8 mouse cellular contexts compared by ENCODE assay signal in genomic region chr8:83652030-83652743, GRCm38 (mm10). TPM values are rescaled to one million over a fixed set of nuclear protein-coding genes. Genes with fewer than 3 reads are reported as not detected.
DNase-seq lines count a peak whose midpoint lies in the region; ATAC-seq lines count a peak whose summit lies in the region.

Gene Gipc1 (plus strand): TSS chr8:83652677.

- DNase-seq in CD4-positive, CD25-positive, alpha-beta regulatory T cell, adult 2 months (ENCODE audit: low read depth, low spot score): peak; percentile 98
- DNase-seq in fat pad, adult 2 months (ENCODE audit: extremely low read depth, low read depth, low spot score): peak; percentile 66
- DNase-seq in kidney, postnatal 10 days: peak; percentile 97
- peak; percentile 90 to 95 for DNase-seq in natural killer cell, adult 2 months (ENCODE audit: low spot score in 2 of 2)

- peak within 1 kb of the TSS; percentile 88 for H3K9ac ChIP-seq in heart, embryonic 13.5 days
- H3K9ac ChIP-seq in liver, embryonic 12.5 days: peak within 1 kb of the TSS; percentile 88
- peak within 1 kb of the TSS; percentile 75 for H3K9ac ChIP-seq in stomach, embryonic 15.5 days

- H3K4me1 ChIP-seq in brown adipose tissue, adult 24 weeks (ENCODE audit: control insufficient read depth, insufficient read depth, insufficient read length, low read length): peaks cover 5% of the 10 kb centered on the region
- H3K4me1 ChIP-seq in heart, embryonic 13.5 days: peaks cover 28% of the 10 kb centered on the region
- H3K4me1 ChIP-seq in liver, embryonic 12.5 days: peaks cover 49% of the 10 kb centered on the region
- peaks cover 19% of the 10 kb centered on the region for H3K4me1 ChIP-seq in stomach, embryonic 15.5 days

- 4% methylated on average over 48 of the region's 50 CpGs for whole genome bisulfite sequencing in heart, embryonic 13.5 days
- 4% methylated on average over 50 of the region's 50 CpGs for WGBS in liver, embryonic 12.5 days (ENCODE audit: insufficient replicate concordance)
- 5% methylated on average over 50 of the region's 50 CpGs for WGBS in stomach, embryonic 15.5 days

- H3K27ac ChIP-seq in brown adipose tissue, adult 24 weeks (replicated peaks; ENCODE audit: low read depth, low read length): 0 out of 2 replicates have a peak within 1 kb of the TSS, but pooled peaks have one; percentile 6
- H3K27ac ChIP-seq in heart, embryonic 13.5 days (replicated peaks): peak within 1 kb of the TSS; percentile 76
- peak within 1 kb of the TSS; percentile 87 for H3K27ac ChIP-seq in liver, embryonic 12.5 days
- H3K27ac ChIP-seq in stomach, embryonic 15.5 days: peak within 1 kb of the TSS; percentile 90

- peak; percentile 92 for ATAC-seq in heart, embryonic 13.5 days (ENCODE audit: extremely low read depth, insufficient number of reproducible peaks, low FRiP score, low TSS enrichment)
- peak; percentile 93 for ATAC-seq in liver, embryonic 12.5 days
- peak; percentile 94 for ATAC-seq in stomach, embryonic 15.5 days (ENCODE audit: insufficient read depth, low FRiP score, low read depth)

- no peaks in the 10 kb centered on the region for H3K27me3 ChIP-seq in heart, embryonic 13.5 days (replicated peaks)
- H3K27me3 ChIP-seq in liver, embryonic 12.5 days (replicated peaks): no peaks in the 10 kb centered on the region
- no peaks in the 10 kb centered on the region for H3K27me3 ChIP-seq in stomach, embryonic 15.5 days (replicated peaks)

- H3K4me3 ChIP-seq in brown adipose tissue, adult 24 weeks (ENCODE audit: insufficient read depth, low read depth, low read length): peak within 1 kb of the TSS; percentile 83
- H3K4me3 ChIP-seq in heart, embryonic 13.5 days: peak within 1 kb of the TSS; percentile 77
- H3K4me3 ChIP-seq in liver, embryonic 12.5 days: peak within 1 kb of the TSS; percentile 92
- H3K4me3 ChIP-seq in stomach, embryonic 15.5 days (replicated peaks): peak within 1 kb of the TSS; percentile 79

- no peaks in the 10 kb centered on the region for H3K9me3 ChIP-seq in heart, embryonic 13.5 days
- H3K9me3 ChIP-seq in liver, embryonic 12.5 days (replicated peaks): peaks cover 10% of the 10 kb centered on the region; the same call in 1 of the 2 replicates
- no peaks in the 10 kb centered on the region for H3K9me3 ChIP-seq in stomach, embryonic 15.5 days

- peak within 1 kb of the TSS; percentile 95 for H3K4me2 ChIP-seq in heart, embryonic 13.5 days
- H3K4me2 ChIP-seq in liver, embryonic 12.5 days: peak within 1 kb of the TSS; percentile 97
- H3K4me2 ChIP-seq in stomach, embryonic 15.5 days: peak within 1 kb of the TSS; percentile 84

- H3K36me3 ChIP-seq in heart, embryonic 13.5 days: peaks cover 19% of the 10 kb centered on the region
- peaks cover 4% of the 10 kb centered on the region; the same call in 1 of the 2 replicates for H3K36me3 ChIP-seq in liver, embryonic 12.5 days
- no peaks in the 10 kb centered on the region for H3K36me3 ChIP-seq in stomach, embryonic 15.5 days

RNA-seq across cellular contexts. Expression of gene Gipc1, which starts in this region (rescaled TPM):
- 20.8 and 21.2 TPM in 2 replicates for polyA plus RNA-seq in brown adipose tissue, adult 24 weeks (2012; ENCODE audit: insufficient read depth, insufficient read length, missing spikeins)
- 155 and 164 TPM in 2 replicates for polyA plus RNA-seq in heart, embryonic 13.5 days (2015; fragmentation: Nextera tagmentation; extraction: Ambion mirVana)
- polyA plus RNA-seq in liver, embryonic 12.5 days (2016; fragmentation: Nextera tagmentation; extraction: Ambion mirVana): 80.0 and 80.4 TPM in 2 replicates
- polyA plus RNA-seq in stomach, embryonic 15.5 days (2015; fragmentation: Nextera tagmentation; extraction: Ambion mirVana): 183 and 191 TPM in 2 replicates

Comparison
In these comparisons a context has a peak if more than half of its experiments do, and no peak if none do; other contexts are left out.
1. Peak in every context shown above with its lines: DNase-seq, ATAC-seq, H3K4me3 ChIP-seq and H3K27ac ChIP-seq.
2. H3K27ac ChIP-seq: peak in every context shown above with its lines; median percentile 90 in stomach, embryonic 15.5 days; 87 in liver, embryonic 12.5 days; 76 in heart, embryonic 13.5 days; 6 in brown adipose tissue, adult 24 weeks.